Mouse (Mus musculus) lung, postnatal 0 days (tissue): ENCODE results near the gene Slc4a11. TPM values are rescaled to one million over a fixed set of nuclear protein-coding genes. Genes with fewer than 3 reads are reported as not detected.

Experiments used
- ATAC-seq: fragments of 200-750 bp; cut with Nextera tagmentation; 2 replicates; pipeline ENCODE4 v1.8.0; 2017; ENCODE audit warnings: moderate library complexity
- DNase-seq: peaks from one replicate; pipeline ENCODE4 v3.0.0-alpha.2; 2016; ENCODE audit warnings: low spot score
- H3K27ac ChIP-seq: fragments of 300-500 bp; sonication (generic); 2 replicates; pipeline ENCODE4 v1.5.1; 2014; ENCODE audit warnings: antibody characterized with exemption, mild to moderate bottlenecking, low read length, mixed read lengths
- H3K27me3 ChIP-seq: fragments of 300-500 bp; sonication (generic); replicated peaks from 2 replicates; pipeline ENCODE4 v1.6.1; 2014; ENCODE audit warnings: low read length, mixed read lengths; ENCODE audit not compliant: insufficient read depth
- H3K36me3 ChIP-seq: fragments of 300-500 bp; sonication (generic); 2 replicates; pipeline ENCODE4 v1.6.1; 2014; ENCODE audit warnings: low read length, mixed read lengths; ENCODE audit not compliant: insufficient read depth
- H3K4me1 ChIP-seq: fragments of 300-500 bp; sonication (generic); 2 replicates; pipeline ENCODE4 v1.6.1; 2014; ENCODE audit warnings: antibody characterized with exemption, low read depth, low read length, mixed read lengths; ENCODE audit not compliant: insufficient read depth
- H3K4me2 ChIP-seq: fragments of 300-500 bp; sonication (generic); replicated peaks from 2 replicates; pipeline ENCODE4 v1.6.1; 2014; ENCODE audit warnings: low read depth, mild to moderate bottlenecking, low read length, moderate library complexity, mixed read lengths
- H3K4me3 ChIP-seq: fragments of 300-500 bp; sonication (generic); 2 replicates; pipeline ENCODE4 v1.5.1; 2014; ENCODE audit warnings: low read depth, low read length
- H3K9ac ChIP-seq: fragments of 300-500 bp; sonication (generic); replicated peaks from 2 replicates; pipeline ENCODE4 v1.6.1; 2014; ENCODE audit warnings: low read depth, mild to moderate bottlenecking
- H3K9me3 ChIP-seq: fragments of 300-500 bp; sonication (generic); 2 replicates; pipeline ENCODE4 v1.6.1; 2016; ENCODE audit warnings: low read length, mixed read lengths
- CTCF ChIP-seq: IDR thresholded peaks from 2 replicates; pipeline ENCODE4 v1.5.1; 2016; ENCODE audit warnings: antibody characterized with exemption, mild to moderate bottlenecking
- EP300 ChIP-seq: IDR thresholded peaks from 2 replicates; pipeline ENCODE4 v1.6.1; 2016; ENCODE audit warnings: antibody characterized with exemption, mild to moderate bottlenecking, control low read depth
- whole genome bisulfite sequencing: fragments of 180-500 bp; shearing (Covaris S2); extraction: QIAGEN DNeasy Blood & Tissue Kit; methylation state at CpG from one replicate; pipeline ENCODE4 v1.1.7; 2014; 5-methylcytosine and 5-hydroxymethylcytosine counted together
- polyA plus RNA-seq: library from polyadenylated mRNA; unstranded; fragments of >200 nt; fragmentation: Nextera tagmentation; extraction: Ambion mirVana; gene quantifications from 2 replicates; pipeline ENCODE4 v1.2.1, GENCODE M21; 2015

Slc4a11 gene
- polyA plus RNA-seq, 1 experiment from 2014 or later: 0.37 TPM

DNA sequence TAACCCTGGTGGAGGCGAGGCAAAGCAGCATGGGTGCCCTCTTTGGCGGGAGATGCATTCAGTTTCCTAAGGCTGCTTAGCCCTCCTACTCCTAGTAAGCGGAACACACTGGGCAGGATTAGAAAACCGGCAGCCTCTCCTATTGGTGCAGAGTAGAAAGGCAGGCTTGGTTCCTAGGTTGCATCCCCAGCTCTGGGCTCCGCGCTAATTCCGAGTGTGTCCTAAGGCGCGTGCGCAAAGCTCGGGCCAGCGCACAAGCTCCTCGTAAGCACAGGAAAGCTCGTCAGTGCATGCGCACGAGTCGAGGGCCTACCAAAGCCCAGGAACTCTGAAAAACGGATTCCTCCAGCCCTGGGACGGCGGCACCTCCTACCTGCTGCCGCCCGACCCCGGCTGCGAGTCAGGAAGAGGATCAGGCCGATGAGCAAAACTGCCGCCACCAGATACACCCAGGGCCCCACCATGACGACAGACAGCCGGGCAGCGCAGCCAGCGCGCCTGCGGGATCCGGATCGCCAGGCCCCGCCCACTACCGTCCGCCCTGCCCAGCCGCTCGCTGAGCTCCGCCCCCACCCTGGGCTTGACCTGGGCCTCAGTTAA lies 33.1 kb downstream of the Slc4a11 start, which contains the start of gene Ddrgk1:
Gene Ddrgk1, minus strand, starts transcription at position 558 of the 600 bp plus-strand sequence.
- Histone ChIP-seq H3K36me3 (peaks cover 9% of the 10 kb centered on the region; the same call in 1 of the 2 replicates), H3K9me3 (no peaks in the 10 kb centered on the region), H3K4me2 (peak within 1 kb of the TSS; percentile 60), H3K9ac (peak within 1 kb of the TSS; percentile 87), H3K4me1 (peaks cover 14% of the 10 kb centered on the region; the same call in 1 of the 2 replicates), H3K4me3 (peak within 1 kb of the TSS; percentile 57), H3K27ac (peak within 1 kb of the TSS; percentile 98), H3K27me3 (no peaks in the 10 kb centered on the region)
- 2% methylated on average over 40 of the region's 40 CpGs for WGBS
- ATAC-seq (peak; percentile 96), DNase-seq (peak; percentile 97)
- peak; percentile 53 for TF ChIP-seq CTCF
- TF ChIP-seq EP300: no peak

- ATAC-seq: no peak
- peak overlapping the region; percentile 87; the same call in 1 of the 2 replicates for H3K9ac ChIP-seq
- 87% methylated on average over 11 of the region's 11 CpGs for WGBS
- H3K27ac ChIP-seq: no peak overlapping the region
- no peaks in the 10 kb centered on the region for H3K9me3 ChIP-seq
- peaks cover 17% of the 10 kb centered on the region; the same call in 1 of the 2 replicates for H3K36me3 ChIP-seq
- peak overlapping the region; percentile 60; the same call in 1 of the 2 replicates for H3K4me2 ChIP-seq
- H3K4me3 ChIP-seq: no peak overlapping the region
- peaks cover 14% of the 10 kb centered on the region; the same call in 1 of the 2 replicates for H3K4me1 ChIP-seq
- no peak for DNase-seq
- H3K27me3 ChIP-seq: no peaks in the 10 kb centered on the region
- TF ChIP-seq CTCF (no peak), EP300 (no peak)
Observed at GRCm38 (mm10) chr2:130663342-130663741, 34.0 kb downstream of the Slc4a11 start.

DNA sequence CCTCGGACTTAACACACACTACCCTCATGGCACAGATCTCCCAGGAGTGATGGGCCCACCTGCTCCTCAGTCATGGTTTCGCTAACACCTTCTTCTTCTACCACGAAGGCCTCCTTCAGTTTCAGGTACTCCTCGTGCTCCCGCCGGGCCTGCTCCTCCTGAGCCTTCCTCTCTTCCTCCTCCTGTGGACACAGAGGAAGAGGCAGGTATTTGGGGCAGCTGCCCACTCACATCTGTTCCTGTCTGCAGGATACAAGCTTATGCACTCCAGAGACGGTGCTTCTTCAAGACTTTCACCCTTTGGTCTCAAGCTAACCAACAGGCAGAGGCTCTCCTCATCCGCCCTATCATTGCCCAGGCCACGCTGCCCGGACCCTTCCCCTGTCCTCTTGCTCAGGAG lies 38.8 kb downstream of the Slc4a11 start:
- ATAC-seq: no peak
- 94% methylated on average over 10 of the region's 10 CpGs for WGBS
- Histone ChIP-seq H3K9ac (no peak overlapping the region), H3K4me1 (peaks cover 2% of the 10 kb centered on the region; the same call in 1 of the 2 replicates), H3K9me3 (no peaks in the 10 kb centered on the region), H3K36me3 (peaks cover 52% of the 10 kb centered on the region), H3K27me3 (no peaks in the 10 kb centered on the region), H3K4me3 (no peak overlapping the region), H3K27ac (no peak overlapping the region), H3K4me2 (no peak overlapping the region)
- no peak for DNase-seq
- no peak for TF ChIP-seq EP300
- TF ChIP-seq CTCF: no peak

DNA sequence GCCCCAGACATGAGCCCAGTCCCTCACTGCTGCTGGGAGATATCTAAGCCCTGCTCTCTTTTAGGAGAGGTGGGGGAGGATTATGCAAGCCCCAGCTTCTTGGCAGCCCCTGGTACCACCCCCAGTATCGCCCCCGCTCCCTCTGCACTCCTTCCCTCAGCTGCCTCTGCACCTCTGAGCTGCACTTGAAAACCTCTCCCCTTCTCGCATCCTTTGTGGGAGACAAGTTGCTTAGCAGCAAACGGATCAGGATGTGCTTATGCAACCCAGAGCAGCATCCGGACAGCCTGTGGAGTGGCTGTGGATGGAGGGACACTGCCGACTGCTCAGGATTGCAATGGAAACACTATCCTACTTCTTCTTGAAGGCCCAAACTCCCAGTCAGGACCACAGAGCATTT lies 39.8 kb downstream of the Slc4a11 start:
- Histone ChIP-seq H3K27ac (no peak overlapping the region), H3K36me3 (peaks cover 55% of the 10 kb centered on the region), H3K9ac (no peak overlapping the region), H3K4me3 (no peak overlapping the region), H3K9me3 (no peaks in the 10 kb centered on the region), H3K4me1 (no peaks in the 10 kb centered on the region), H3K4me2 (no peak overlapping the region), H3K27me3 (no peaks in the 10 kb centered on the region)
- 82% methylated on average over 6 of the region's 6 CpGs for WGBS
- no peak for ATAC-seq
- DNase-seq: no peak
- TF ChIP-seq EP300 (no peak), CTCF (no peak)

DNA sequence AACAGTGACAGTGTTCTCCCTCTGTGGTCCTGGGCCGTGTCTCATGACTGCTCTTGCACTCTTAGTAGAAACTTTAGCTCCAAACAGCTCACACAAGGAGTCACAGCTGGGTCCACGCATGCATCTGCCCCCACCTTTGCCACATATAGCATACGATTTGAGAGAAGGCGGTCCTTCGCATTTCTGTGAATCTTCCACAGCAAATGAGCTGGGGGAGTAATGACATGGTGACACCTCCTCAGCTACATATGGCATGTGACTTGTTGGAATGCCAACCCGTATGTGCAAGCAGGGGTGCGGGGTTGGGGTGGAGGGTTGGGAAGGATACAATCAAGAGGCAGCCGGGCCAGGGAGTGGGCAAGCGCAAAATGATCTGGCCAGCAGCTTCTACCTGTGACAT lies 40.8 kb downstream of the Slc4a11 start:
- Histone ChIP-seq H3K9me3 (no peaks in the 10 kb centered on the region), H3K4me2 (no peak overlapping the region), H3K27me3 (no peaks in the 10 kb centered on the region), H3K27ac (no peak overlapping the region), H3K4me3 (no peak overlapping the region), H3K36me3 (peaks cover 55% of the 10 kb centered on the region), H3K9ac (no peak overlapping the region), H3K4me1 (no peaks in the 10 kb centered on the region)
- no peak for DNase-seq
- TF ChIP-seq CTCF: no peak
- TF ChIP-seq EP300: no peak
- WGBS: 93% methylated on average over 9 of the region's 9 CpGs
- no peak for ATAC-seq

DNA sequence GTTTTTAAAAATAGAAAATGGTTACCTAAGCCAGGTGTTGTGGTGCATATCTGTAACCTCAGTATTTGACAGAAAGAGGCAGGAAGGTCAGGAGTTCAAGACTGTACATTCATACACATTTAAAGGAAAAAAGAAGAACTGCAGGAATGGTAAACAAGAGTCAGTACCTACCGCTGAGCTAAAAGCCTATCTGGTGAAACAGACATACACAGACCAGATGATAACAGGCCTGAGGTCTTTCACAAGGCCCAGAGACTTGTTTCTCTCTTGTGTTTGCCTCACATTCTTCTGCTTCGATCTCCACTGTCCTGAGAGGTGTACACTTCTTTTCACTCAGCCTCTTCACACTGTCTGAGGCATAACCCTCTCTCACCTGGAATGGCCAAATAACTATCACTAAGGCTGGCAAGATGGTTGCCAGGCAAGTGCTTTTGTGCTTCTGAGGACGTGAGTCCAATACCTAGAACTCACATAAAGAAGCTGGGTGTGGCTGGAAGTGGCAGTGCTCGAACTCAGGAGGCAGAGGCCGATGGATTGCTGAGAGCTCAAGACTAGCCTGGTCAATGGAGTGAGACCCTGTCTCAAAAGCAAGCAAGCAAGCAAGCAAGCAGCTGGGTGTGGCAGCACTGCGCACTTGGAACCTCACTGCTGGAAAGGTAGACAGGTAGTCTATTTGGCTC lies 41.5 kb downstream of the Slc4a11 start:
- peaks cover 50% of the 10 kb centered on the region for H3K36me3 ChIP-seq
- H3K9ac ChIP-seq: no peak overlapping the region
- ATAC-seq: no peak

More for the DNA sequence above, 41.5 kb downstream of the Slc4a11 start:
- Histone ChIP-seq H3K27ac (no peak overlapping the region), H3K9me3 (no peaks in the 10 kb centered on the region), H3K4me2 (no peak overlapping the region), H3K27me3 (no peaks in the 10 kb centered on the region), H3K4me1 (no peaks in the 10 kb centered on the region), H3K4me3 (no peak overlapping the region)
- no peak for DNase-seq
- TF ChIP-seq EP300 (no peak), CTCF (no peak)
- WGBS: 89% methylated on average over 6 of the region's 6 CpGs
